Mouse (Mus musculus): Measurements from ENCODE around the gene Gm45799. TPM values are rescaled to one million over a fixed set of nuclear protein-coding genes. Genes with fewer than 3 reads are reported as not detected.

The Gm45799 gene
- total RNA-seq, 2 experiments from 2014 or later: 1.9 to 4.8 TPM

Other genes with a start within 250 kb of the Gm45799 start
- gene Fam160a2, start 240.5 kb upstream of the Gm45799 start, total RNA-seq (2021): 10 to 100 TPM; 19.5 to 25.2 TPM
- under 1 TPM in 1 of 2 experiments, not detected in 1; 0.10 TPM for gene Cnga4, start 236.0 kb upstream of the Gm45799 start, total RNA-seq (2021)
- not detected for gene Cckbr, start 214.8 kb upstream of the Gm45799 start, total RNA-seq (2021)
- gene Cavin3, start 158.3 kb upstream of the Gm45799 start, total RNA-seq (2021): 10 to 100 TPM; 31.4 to 35.5 TPM
- 100 to 1,000 TPM; 128 to 133 TPM for gene Smpd1, start 86.2 kb upstream of the Gm45799 start, total RNA-seq (2021)
- 10 to 100 TPM; 80.5 to 86.5 TPM for gene Apbb1, start 58.9 kb upstream of the Gm45799 start, total RNA-seq (2021)
- under 1 TPM in 1 of 2 experiments, not detected in 1; 0.48 TPM for gene Hpx, start 40.4 kb upstream of the Gm45799 start, total RNA-seq (2021)
- gene Trim3, start 7.0 kb upstream of the Gm45799 start, total RNA-seq (2021): 10 to 100 TPM; 29.7 to 34.0 TPM
- 10 to 100 TPM; 83.7 to 94.3 TPM for gene Timm10b, start 496 bp upstream of the Gm45799 start, total RNA-seq (2021)
- 10 to 100 TPM; 22.0 to 22.9 TPM for gene Arfip2, start 136 bp upstream of the Gm45799 start, total RNA-seq (2021)
- under 1 TPM; 0.67 to 0.76 TPM for gene Dnhd1, start 10.3 kb downstream of the Gm45799 start, total RNA-seq (2021)
- gene Ilk, start 96.0 kb downstream of the Gm45799 start, total RNA-seq (2021): 100 to 1,000 TPM; 115 to 123 TPM
- 10 to 100 TPM; 10.8 to 11.2 TPM for gene Rrp8, start 96.8 kb downstream of the Gm45799 start, total RNA-seq (2021)
- gene Taf10, start 103.8 kb downstream of the Gm45799 start, total RNA-seq (2021): 10 to 100 TPM; 81.0 to 88.8 TPM
- gene Tpp1, start 111.7 kb downstream of the Gm45799 start, total RNA-seq (2021): 10 to 100 TPM; 41.6 to 42.5 TPM
- gene Dchs1, start 147.1 kb downstream of the Gm45799 start, total RNA-seq (2021): 10 to 100 TPM; 18.0 to 21.1 TPM
- gene Mrpl17, start 170.5 kb downstream of the Gm45799 start, total RNA-seq (2021): 10 to 100 TPM; 96.0 to 96.7 TPM

Data from heart, postnatal 14 days (tissue).